Mouse (Mus musculus): ENCODE data around the gene Mrc1. TPM values are rescaled to one million over a fixed set of nuclear protein-coding genes. Genes with fewer than 3 reads are reported as not detected.
"Not testable (repeated sequence)": the region's sequence is repeated elsewhere in the genome, so short reads cannot be mapped to it uniquely, and the experiment has no call there.

Gene Mrc1
- polyA plus RNA-seq (2012; rRNA removed): 7.8 and 9.6 TPM in 2 replicates

DNA sequence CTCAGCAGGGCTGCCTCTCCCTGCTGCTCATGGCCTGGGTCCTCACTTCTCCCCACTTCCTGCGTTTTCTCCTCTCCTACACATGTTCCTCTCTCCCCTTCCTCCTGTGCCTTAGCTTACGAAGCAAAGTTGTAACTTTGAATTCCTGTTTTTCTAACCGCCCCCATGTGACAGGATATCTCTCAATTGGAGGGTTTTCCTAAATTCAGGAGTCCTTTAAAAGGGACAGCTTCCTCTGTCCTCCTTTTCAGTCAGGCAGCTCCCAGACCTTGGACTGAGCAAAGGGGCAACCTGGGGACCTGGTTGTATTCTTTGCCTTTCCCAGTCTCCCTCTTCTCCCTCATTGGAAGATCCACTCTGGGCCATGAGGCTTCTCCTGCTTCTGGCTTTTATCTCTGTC, at the start of gene Mrc1:
Gene Mrc1, plus strand, starts transcription at position 244 of the 400 bp plus-strand sequence.
- DNase-seq (ENCODE audit: low read depth): no peak

- no peak for DNase-seq (ENCODE audit: low read depth)
These were observed 44.8 kb upstream of the Mrc1 start for GRCm38 (mm10) chr2:14184375-14184774.

DNA sequence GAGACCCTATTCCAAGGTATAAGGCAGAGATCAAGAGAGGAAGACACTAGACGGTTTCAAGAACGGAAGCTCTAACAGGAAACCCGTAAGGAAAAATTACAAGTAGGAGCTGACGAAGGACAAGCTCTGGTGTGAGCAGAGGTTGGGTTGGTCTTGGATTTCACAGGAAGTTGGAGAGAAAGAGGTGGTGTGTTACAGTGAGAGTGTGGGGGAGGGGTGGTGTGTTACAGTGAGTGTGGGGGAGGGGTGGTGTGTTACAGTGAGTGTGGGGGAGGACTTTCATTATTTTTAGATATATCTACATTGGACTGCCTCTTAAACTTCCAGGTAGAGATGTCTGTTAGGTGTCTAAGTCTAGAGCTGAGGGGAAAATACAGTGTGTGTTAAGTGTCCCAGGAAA, 38.5 kb upstream of the Mrc1 start:
- no peak for DNase-seq (ENCODE audit: low read depth)

GRCm38 (mm10) chr2:14191601-14192000, 37.6 kb upstream of the Mrc1 start:
- no peak for DNase-seq (ENCODE audit: low read depth)

- no peak for DNase-seq (ENCODE audit: low read depth)
These were observed 37.1 kb upstream of the Mrc1 start for GRCm38 (mm10) chr2:14192046-14192445.

DNA sequence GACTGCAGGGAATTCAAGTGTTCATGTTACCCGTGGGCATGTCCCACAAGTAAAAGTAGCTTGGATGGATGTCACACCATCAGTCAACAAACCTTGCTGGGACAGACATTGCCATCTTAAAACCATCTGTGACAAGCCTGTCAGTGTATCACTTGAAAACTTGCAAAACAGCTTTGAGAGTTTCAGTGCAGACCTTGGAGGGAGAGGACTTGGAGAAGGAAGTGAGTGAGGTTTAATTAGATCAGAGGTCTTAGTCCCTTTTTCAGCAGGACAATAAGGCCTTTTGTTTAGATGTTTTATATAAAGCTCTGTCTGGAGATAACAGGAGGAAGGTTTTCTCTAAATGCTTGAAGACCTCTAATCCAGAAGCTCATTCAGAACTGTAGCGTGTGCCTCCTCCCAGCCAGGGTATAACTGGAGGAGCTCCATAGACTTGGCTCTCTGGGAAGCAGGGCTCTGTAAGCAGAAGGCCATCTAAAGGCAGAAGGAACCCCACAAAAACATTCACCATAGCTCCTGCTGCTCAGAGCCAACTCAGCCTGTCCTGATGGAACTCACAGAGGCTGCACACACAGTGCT, 30.8 kb upstream of the Mrc1 start:
- not testable (repeated sequence) for DNase-seq (ENCODE audit: low read depth)

DNA sequence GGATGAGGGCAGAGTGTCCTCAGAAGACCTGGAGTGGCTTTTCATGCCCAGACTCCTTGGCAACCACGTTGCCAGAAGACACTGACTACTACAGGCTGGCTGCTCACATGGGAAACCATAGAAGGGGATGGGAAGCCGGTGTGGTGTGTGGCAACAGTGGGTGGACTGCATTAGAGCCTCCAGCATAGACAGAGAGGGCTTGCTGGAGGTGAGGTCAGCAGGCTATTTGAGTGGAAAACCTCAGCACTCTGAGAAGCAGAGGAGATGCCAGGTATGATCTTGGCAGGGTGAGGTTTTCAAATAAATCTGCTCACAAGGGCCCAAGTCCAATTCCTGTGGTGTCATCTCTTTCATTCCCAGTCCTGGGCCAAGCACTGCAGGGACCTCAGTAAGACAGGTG, 29.6 kb upstream of the Mrc1 start:
- DNase-seq (ENCODE audit: low read depth): no peak

DNA sequence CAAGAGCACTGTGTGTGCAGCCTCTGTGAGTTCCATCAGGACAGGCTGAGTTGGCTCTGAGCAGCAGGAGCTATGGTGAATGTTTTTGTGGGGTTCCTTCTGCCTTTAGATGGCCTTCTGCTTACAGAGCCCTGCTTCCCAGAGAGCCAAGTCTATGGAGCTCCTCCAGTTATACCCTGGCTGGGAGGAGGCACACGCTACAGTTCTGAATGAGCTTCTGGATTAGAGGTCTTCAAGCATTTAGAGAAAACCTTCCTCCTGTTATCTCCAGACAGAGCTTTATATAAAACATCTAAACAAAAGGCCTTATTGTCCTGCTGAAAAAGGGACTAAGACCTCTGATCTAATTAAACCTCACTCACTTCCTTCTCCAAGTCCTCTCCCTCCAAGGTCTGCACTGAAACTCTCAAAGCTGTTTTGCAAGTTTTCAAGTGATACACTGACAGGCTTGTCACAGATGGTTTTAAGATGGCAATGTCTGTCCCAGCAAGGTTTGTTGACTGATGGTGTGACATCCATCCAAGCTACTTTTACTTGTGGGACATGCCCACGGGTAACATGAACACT, 28.2 kb upstream of the Mrc1 start:
- DNase-seq (ENCODE audit: low read depth): not testable (repeated sequence)

DNA sequence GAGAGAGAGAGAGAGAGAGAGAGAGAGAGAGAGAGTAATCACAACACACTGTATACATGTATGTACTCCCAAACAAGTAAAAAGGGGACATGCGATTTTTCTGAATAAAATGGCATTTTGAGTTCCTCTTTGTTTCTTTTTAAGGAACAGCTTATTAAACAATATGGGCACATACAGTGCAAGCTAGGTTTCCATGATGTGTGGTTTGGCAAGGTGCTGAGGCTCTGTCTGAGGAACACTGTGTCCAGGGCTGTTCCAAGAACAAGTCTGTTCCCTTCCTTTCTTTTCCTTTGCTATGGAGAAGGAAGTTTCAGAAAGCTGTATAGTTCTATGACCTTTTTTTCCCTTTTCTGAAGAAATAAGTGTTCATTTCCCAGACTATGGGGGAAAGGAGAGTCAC, 24.9 kb upstream of the Mrc1 start:
- DNase-seq (ENCODE audit: low read depth): no peak

GRCm38 (mm10) chr2:14206798-14207197, 22.4 kb upstream of the Mrc1 start:
- DNase-seq (ENCODE audit: low read depth): no peak

DNA sequence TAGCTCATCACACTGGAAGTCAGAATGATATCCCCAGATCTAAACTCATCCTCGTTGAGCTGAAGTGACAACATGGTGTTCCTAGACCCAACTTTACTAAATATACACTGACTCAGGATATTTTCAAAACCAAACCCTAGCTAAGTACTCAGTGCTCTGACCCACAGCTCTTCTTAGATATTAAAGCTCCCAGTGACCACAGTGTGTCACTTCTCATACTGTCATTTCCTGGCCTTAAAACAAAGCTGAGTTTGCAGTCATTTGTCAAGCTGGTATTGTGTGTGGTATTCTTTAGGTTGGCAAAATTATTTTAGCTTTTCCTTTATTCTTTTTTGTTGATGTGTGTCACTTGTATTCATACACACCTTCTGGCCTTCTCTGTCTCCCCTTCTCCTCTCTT, 18.5 kb upstream of the Mrc1 start:
- DNase-seq (ENCODE audit: low read depth): no peak

DNA sequence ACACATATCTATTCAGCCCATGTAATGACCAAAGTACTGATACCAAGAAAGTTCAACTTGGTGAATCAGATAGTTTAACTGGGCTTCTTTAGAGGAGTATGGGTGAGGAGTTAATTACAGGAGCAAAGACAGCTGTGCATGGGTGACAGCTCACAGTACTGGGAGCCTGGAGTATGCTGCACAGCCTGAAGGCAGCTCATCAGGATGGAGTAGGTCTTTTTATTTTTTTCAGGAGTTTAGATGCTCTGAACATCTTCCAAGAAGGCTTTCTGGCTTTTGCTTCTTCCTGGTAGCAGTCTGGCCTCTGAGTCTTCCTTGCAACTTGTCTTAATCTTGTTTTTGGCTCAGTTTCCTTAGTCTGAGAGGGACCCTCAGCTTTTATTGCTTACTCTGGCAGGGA, 17.6 kb upstream of the Mrc1 start:
- no peak for DNase-seq (ENCODE audit: low read depth)

DNA sequence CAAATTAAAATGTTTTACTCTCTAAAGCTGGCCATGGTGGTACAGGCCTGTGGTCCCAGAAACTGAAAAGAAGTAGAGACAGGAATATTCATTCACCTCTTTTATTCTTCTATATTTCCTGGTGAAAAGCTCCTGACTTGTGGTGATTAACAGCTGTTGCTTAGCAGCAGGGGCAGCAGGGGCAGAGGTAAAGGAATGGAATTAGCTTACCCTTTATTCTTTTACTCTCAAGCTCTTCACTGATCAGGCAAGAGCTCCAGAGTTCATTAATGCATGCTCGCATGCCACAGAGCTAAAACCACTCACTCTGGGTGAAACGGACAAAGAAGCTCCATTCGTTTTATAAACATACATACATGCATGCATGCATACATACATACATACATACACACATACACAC, 14.4 kb upstream of the Mrc1 start:
- DNase-seq (ENCODE audit: low read depth): no peak

- no peak for DNase-seq (ENCODE audit: low read depth)
These were observed 12.5 kb upstream of the Mrc1 start for GRCm38 (mm10) chr2:14216653-14217052.

DNA sequence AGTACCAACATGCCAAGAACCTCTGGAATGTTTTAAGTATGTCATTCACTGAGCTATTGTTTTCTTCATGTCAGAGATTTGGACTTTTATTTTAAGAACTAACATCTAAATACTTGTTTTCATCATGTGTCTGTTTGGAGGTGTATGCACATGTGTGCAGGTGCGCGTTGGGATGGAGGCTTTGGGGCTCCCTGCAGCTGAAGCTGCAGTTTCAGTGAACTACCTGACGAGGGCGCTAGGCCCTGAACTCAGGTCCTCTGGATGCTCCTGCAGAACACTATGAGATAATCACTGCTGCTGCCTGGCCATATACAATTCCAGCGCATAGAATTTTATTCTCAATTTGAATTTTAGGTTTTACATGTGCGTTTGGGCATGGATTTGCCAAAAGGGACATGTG, 11.1 kb upstream of the Mrc1 start:
- no peak for DNase-seq (ENCODE audit: low read depth)

GRCm38 (mm10) chr2:14224387-14224786, 4.8 kb upstream of the Mrc1 start:
- no peak for DNase-seq (ENCODE audit: low read depth)

GRCm38 (mm10) chr2:14228495-14228894, 697 bp upstream of the Mrc1 start:
- no peak for DNase-seq (ENCODE audit: low read depth)

GRCm38 (mm10) chr2:14229979-14230378, 787 bp downstream of the Mrc1 start:
- no peak for DNase-seq (ENCODE audit: low read depth)

GRCm38 (mm10) chr2:14232897-14233296, 3.7 kb downstream of the Mrc1 start:
- no peak for DNase-seq (ENCODE audit: low read depth)

- DNase-seq (ENCODE audit: low read depth): no peak
These were observed 4.8 kb downstream of the Mrc1 start for GRCm38 (mm10) chr2:14233983-14234382.

- DNase-seq (ENCODE audit: low read depth): no peak
These were observed 6.1 kb downstream of the Mrc1 start for GRCm38 (mm10) chr2:14235319-14235718.

DNA sequence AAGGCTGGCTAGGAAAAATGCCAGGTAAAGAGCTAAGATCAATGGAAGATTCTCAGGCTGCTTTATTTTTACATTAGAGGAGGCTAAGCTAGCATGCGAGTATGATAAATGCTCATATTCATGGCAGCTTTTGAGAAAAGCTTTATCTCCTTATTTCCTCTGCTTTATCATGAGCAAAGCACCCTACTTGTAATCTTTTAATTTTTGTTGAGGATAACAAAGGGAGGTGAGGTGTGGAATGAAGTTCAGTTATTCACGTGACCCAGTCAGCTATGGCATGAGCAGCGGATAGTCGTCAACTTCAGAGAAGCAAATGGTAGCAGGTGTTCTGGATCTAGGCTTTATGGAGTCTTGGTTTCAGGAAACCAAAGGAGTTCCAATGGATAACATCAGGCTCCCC, 7.7 kb downstream of the Mrc1 start:
- DNase-seq (ENCODE audit: low read depth): no peak

DNA sequence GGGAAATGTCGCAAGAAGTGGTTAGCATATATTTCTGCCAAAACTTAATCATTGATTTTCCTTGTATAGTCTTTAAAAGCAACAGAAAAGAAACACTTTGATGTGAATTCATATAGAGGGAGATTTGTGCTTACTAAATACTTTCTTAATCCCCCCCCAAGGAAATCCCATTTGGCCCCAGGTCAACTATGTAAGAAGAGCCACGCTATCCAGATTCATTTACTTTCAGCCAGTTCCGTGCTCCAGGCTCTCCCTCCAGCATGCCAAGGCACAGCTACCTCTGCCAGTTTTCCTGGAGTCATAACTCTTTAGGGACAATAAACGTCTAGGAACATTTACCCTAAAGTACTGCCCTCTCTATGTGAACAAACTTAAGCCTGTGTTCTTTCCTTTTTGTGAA, 8.5 kb downstream of the Mrc1 start:
- DNase-seq (ENCODE audit: low read depth): peak; percentile 26

- DNase-seq (ENCODE audit: low read depth): no peak
These were observed 10.0 kb downstream of the Mrc1 start for GRCm38 (mm10) chr2:14239151-14239550.
